Mouse (Mus musculus): ENCODE measurements around the gene Mroh3. TPM values are rescaled to one million over a fixed set of nuclear protein-coding genes. Genes with fewer than 3 reads are reported as not detected.
A peak's percentile ranks its signal among the peaks of the same experiment; 100 is the strongest.

The Mroh3 gene
- polyA plus RNA-seq, 1 experiment from 2014 or later: not detected

DNA sequence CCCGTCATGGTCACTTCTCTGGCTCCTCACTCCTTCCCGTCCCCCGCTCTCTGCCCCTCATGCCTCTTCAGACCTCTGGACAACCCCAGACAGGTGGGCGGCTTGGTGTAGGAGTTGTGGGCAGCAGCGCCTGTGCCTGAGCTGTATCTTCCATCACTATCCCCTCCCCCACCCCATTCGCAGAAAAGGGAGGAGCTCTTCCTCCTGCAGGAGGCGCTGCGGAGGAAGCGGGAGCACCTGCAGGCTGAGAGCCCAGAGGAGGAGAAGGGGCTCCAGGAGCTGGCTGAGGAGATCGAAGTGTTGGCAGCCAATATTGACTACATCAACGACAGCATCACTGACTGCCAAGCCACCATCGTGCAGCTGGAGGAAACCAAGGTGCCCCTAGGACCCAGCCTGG is 52.8 kb downstream of the Mroh3 start:
- DNase-seq (ENCODE audit: low spot score) (no peak), ATAC-seq (ENCODE audit: insufficient read depth, low FRiP score, low TSS enrichment) (no peak)
- no peaks in the 10 kb centered on the region for H3K27me3 ChIP-seq (ENCODE audit: control insufficient read depth, insufficient read depth, low read length)
- H3K4me3 ChIP-seq (ENCODE audit: low read depth, low read length): no peak overlapping the region
- H3K36me3 ChIP-seq (ENCODE audit: control insufficient read depth, insufficient read depth, low read length): peaks cover 14% of the 10 kb centered on the region
- H3K4me2 ChIP-seq (ENCODE audit: low read depth): no peak overlapping the region
- H3K4me1 ChIP-seq (ENCODE audit: control insufficient read depth, insufficient read depth, low read length): no peaks in the 10 kb centered on the region
- 48% methylated on average over 12 of the region's 12 CpGs for WGBS
- H3K9ac ChIP-seq (ENCODE audit: low read length): no peak overlapping the region
- H3K9me3 ChIP-seq (ENCODE audit: control insufficient read depth, low read length): no peaks in the 10 kb centered on the region
- no peak overlapping the region for H3K27ac ChIP-seq (ENCODE audit: low read depth, low read length)

DNA sequence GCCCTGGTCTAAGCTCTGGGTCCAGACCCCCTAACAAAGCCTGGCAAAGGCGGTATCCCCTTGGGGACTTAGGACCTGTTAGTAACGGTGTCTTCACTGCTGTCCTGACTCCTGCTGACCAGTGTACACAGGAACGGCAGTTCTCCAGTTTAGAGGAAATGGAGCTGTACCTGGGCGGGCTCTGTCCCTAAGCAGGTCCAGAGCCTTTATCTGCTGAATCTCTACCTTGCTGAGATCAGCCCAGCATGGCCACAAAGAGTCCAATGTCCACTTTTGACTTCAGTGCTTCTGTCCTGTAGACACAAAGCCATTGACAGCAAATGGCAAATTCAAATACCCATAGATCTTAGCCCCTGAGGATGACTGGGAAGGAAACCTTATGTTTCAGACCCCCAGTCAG is 55.7 kb downstream of the Mroh3 start:
- DNase-seq (ENCODE audit: low spot score): no peak
- Histone ChIP-seq H3K4me2 (ENCODE audit: low read depth) (no peak overlapping the region), H3K36me3 (ENCODE audit: control insufficient read depth, insufficient read depth, low read length) (peaks cover 19% of the 10 kb centered on the region), H3K9me3 (ENCODE audit: control insufficient read depth, low read length) (no peaks in the 10 kb centered on the region), H3K4me1 (ENCODE audit: control insufficient read depth, insufficient read depth, low read length) (no peaks in the 10 kb centered on the region), H3K4me3 (ENCODE audit: low read depth, low read length) (no peak overlapping the region), H3K9ac (ENCODE audit: low read length) (no peak overlapping the region), H3K27me3 (ENCODE audit: control insufficient read depth, insufficient read depth, low read length) (no peaks in the 10 kb centered on the region), H3K27ac (ENCODE audit: low read depth, low read length) (no peak overlapping the region)
- WGBS: 90% methylated on average over 4 of the region's 4 CpGs
- no peak for ATAC-seq (ENCODE audit: insufficient read depth, low FRiP score, low TSS enrichment)

DNA sequence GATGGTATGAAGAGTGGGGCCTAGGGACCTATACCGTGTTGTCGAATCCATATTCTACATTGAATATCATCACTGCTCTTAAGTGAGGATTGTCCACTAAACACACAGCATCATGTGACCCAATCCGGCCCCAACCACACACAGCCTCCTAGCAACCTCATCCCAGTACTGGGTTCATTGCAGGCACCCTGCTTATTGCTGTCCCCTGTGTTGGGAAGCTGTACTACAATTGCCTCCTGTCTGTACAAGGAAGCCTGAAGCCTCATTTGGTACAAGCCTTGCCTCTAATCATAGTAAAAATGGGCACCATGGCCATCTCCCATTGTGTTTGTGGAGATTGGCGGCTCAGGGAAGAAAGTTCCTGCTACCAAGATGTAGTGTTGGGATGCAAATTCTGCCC is 56.3 kb downstream of the Mroh3 start:
- no peak for DNase-seq (ENCODE audit: low spot score)
- H3K36me3 ChIP-seq (ENCODE audit: control insufficient read depth, insufficient read depth, low read length): peaks cover 19% of the 10 kb centered on the region
- H3K9ac ChIP-seq (ENCODE audit: low read length): no peak overlapping the region
- H3K27ac ChIP-seq (ENCODE audit: low read depth, low read length): no peak overlapping the region
- no peak for ATAC-seq (ENCODE audit: insufficient read depth, low FRiP score, low TSS enrichment)
- H3K4me2 ChIP-seq (ENCODE audit: low read depth): no peak overlapping the region
- 91% methylated on average over 4 of the region's 4 CpGs for WGBS
- no peaks in the 10 kb centered on the region for H3K4me1 ChIP-seq (ENCODE audit: control insufficient read depth, insufficient read depth, low read length)
- no peaks in the 10 kb centered on the region for H3K9me3 ChIP-seq (ENCODE audit: control insufficient read depth, low read length)
- no peaks in the 10 kb centered on the region for H3K27me3 ChIP-seq (ENCODE audit: control insufficient read depth, insufficient read depth, low read length)
- H3K4me3 ChIP-seq (ENCODE audit: low read depth, low read length): no peak overlapping the region

DNA sequence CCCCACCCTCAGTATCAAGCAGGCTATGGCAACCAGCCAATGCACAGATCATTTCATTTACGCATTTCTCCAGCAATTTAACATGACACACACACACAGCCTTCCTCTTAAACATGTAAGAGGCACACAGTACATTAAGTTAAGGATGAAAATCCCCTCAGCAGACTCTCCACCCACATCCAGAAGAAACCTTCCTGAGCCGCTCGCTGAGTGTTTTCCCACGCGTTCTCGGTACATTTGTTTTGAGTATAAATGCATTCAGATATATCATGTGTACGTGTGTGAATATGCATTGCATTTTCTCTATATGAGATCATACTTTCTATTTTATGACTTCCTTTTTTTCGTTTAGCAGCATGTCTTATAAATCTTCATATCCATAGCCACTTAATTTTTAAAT is 61.3 kb downstream of the Mroh3 start:
- DNase-seq (ENCODE audit: low spot score) (no peak), ATAC-seq (ENCODE audit: insufficient read depth, low FRiP score, low TSS enrichment) (no peak)
- Histone ChIP-seq H3K27me3 (ENCODE audit: control insufficient read depth, insufficient read depth, low read length) (no peaks in the 10 kb centered on the region), H3K36me3 (ENCODE audit: control insufficient read depth, insufficient read depth, low read length) (peaks cover 19% of the 10 kb centered on the region), H3K9me3 (ENCODE audit: control insufficient read depth, low read length) (no peaks in the 10 kb centered on the region), H3K9ac (ENCODE audit: low read length) (no peak overlapping the region), H3K4me2 (ENCODE audit: low read depth) (no peak overlapping the region), H3K4me3 (ENCODE audit: low read depth, low read length) (no peak overlapping the region), H3K4me1 (ENCODE audit: control insufficient read depth, insufficient read depth, low read length) (no peaks in the 10 kb centered on the region), H3K27ac (ENCODE audit: low read depth, low read length) (no peak overlapping the region)
- 92% methylated on average over 8 of the region's 8 CpGs for WGBS

DNA sequence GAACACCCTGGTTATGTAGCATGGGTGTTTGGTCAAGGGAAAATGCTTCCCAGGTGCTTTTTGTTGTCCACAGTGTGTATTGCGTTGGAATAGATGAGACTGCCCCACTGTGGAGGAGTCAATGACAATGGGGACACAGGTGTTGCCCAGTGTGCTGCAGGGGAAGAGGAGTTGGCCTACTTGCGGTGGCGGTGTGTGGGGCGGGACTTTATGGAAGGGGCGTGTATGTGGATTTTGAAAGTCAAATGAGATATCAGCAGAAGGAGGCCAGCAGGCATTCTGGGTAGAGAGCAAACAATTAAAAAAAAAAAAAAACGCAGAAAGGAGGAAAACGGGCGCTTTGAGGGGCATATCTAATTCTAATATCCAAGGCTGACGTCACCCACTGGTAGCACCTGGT is 62.9 kb downstream of the Mroh3 start:
- Histone ChIP-seq H3K27me3 (ENCODE audit: control insufficient read depth, insufficient read depth, low read length) (no peaks in the 10 kb centered on the region), H3K36me3 (ENCODE audit: control insufficient read depth, insufficient read depth, low read length) (peaks cover 19% of the 10 kb centered on the region), H3K9ac (ENCODE audit: low read length) (no peak overlapping the region), H3K4me1 (ENCODE audit: control insufficient read depth, insufficient read depth, low read length) (peaks cover 2% of the 10 kb centered on the region; the same call in 1 of the 2 replicates), H3K4me2 (ENCODE audit: low read depth) (no peak overlapping the region), H3K9me3 (ENCODE audit: control insufficient read depth, low read length) (no peaks in the 10 kb centered on the region), H3K27ac (ENCODE audit: low read depth, low read length) (no peak overlapping the region), H3K4me3 (ENCODE audit: low read depth, low read length) (no peak overlapping the region)
- ATAC-seq (ENCODE audit: insufficient read depth, low FRiP score, low TSS enrichment): no peak
- WGBS: 88% methylated on average over 9 of the region's 9 CpGs
- DNase-seq (ENCODE audit: low spot score): no peak

DNA sequence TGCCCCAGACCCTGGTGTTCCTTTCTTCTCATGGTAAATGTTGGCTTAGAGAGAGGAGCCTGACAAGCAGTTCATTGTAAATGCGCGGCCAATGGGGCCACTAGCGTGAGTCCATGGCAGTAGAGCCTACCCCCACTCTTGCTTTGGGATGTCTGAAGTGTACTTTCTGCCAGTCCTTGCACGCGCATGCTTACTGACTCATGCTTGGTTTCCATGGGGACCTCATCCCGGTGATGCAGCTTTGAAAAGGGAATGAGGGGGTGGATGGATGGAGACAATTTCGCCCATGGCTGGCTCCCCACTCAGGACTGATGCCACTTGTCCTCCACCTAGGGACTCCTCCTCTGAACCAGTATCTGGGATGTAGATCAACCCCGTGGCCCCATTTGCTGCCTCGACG is 69.1 kb downstream of the Mroh3 start:
- 66% methylated on average over 10 of the region's 10 CpGs for WGBS
- peaks cover 45% of the 10 kb centered on the region for H3K4me1 ChIP-seq (ENCODE audit: control insufficient read depth, insufficient read depth, low read length)
- no peak overlapping the region for H3K4me3 ChIP-seq (ENCODE audit: low read depth, low read length)

DNA sequence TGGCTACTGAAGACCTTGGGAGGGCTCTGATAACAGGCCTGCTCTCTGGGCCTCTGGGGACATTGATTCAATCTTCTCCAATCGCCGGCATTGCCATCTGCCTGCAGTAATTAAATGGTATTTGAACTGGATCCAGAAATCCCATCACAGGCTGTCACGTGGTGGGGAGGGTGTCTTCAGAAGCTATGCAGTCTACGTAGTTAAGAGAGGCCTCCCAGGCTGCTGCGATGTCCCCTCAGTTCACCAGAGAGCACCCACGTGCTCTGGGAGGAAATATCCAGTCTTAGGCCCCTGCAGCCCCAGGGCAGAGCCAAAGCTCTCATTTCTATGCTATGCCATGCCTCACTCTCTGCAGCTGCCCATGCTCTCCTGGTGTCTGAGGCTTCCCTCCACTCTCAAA is 70.3 kb downstream of the Mroh3 start:
- 53% methylated on average over 6 of the region's 6 CpGs for WGBS
- DNase-seq (ENCODE audit: low spot score) (no peak), ATAC-seq (ENCODE audit: insufficient read depth, low FRiP score, low TSS enrichment) (no peak)
- Histone ChIP-seq H3K4me2 (ENCODE audit: low read depth) (no peak overlapping the region), H3K27ac (ENCODE audit: low read depth, low read length) (0 out of 2 replicates have a peak overlapping the region, but pooled peaks have one; percentile 27), H3K4me3 (ENCODE audit: low read depth, low read length) (no peak overlapping the region), H3K4me1 (ENCODE audit: control insufficient read depth, insufficient read depth, low read length) (peaks cover 55% of the 10 kb centered on the region), H3K9me3 (ENCODE audit: control insufficient read depth, low read length) (no peaks in the 10 kb centered on the region), H3K36me3 (ENCODE audit: control insufficient read depth, insufficient read depth, low read length) (no peaks in the 10 kb centered on the region), H3K27me3 (ENCODE audit: control insufficient read depth, insufficient read depth, low read length) (no peaks in the 10 kb centered on the region), H3K9ac (ENCODE audit: low read length) (no peak overlapping the region)

More for the DNA sequence above, 69.1 kb downstream of the Mroh3 start:
- peaks cover 5% of the 10 kb centered on the region for H3K36me3 ChIP-seq (ENCODE audit: control insufficient read depth, insufficient read depth, low read length)
- no peaks in the 10 kb centered on the region for H3K27me3 ChIP-seq (ENCODE audit: control insufficient read depth, insufficient read depth, low read length)
- H3K27ac ChIP-seq (ENCODE audit: low read depth, low read length): no peak overlapping the region
- no peaks in the 10 kb centered on the region for H3K9me3 ChIP-seq (ENCODE audit: control insufficient read depth, low read length)
- DNase-seq (ENCODE audit: low spot score): no peak
- no peak overlapping the region for H3K4me2 ChIP-seq (ENCODE audit: low read depth)
- no peak overlapping the region for H3K9ac ChIP-seq (ENCODE audit: low read length)
- ATAC-seq (ENCODE audit: insufficient read depth, low FRiP score, low TSS enrichment): 0 out of 2 replicates have a peak, but pooled peaks have one; percentile 11

DNA sequence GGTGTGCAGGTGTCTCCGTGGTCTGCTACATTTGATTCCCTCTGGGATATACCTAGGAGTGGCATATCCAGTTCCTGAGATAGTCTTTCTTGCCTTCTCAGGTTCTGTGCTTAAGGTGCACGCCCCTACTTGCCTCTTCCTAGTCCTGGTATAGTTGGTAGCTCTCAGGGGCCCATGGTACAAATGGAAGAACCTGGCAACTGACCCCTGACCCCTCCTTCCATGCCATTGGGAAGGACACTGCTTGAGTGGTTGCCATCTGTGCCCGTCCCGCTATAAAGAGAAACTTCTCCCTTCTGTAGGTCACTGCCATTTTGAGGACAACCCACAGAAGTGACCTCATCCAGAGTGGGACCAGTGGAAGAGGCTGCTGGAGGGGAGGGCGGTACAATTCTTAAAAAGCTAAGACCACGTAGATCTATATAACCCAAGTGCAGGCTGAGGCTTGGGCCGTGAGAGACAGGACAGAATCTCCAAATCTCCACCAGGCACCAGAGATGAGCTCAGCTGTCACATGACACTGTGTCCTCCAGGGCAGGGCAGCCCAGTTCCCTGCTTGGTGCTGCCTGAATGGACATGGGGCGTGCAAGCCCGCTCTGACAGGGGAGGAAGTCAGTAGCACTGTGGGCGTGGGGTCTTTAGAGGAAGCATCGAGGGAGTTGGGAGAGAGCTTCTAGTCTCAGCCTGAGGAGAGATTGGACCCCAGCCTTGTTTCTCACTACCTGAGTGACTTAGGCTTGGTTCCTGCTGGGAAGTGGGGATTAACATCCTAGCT is 71.3 kb downstream of the Mroh3 start:
- WGBS: 87% methylated on average over 11 of the region's 11 CpGs
- H3K27ac ChIP-seq (ENCODE audit: low read depth, low read length): 0 out of 2 replicates have a peak overlapping the region, but pooled peaks have one; percentile 4

More for the DNA sequence above, 71.3 kb downstream of the Mroh3 start:
- Histone ChIP-seq H3K4me1 (ENCODE audit: control insufficient read depth, insufficient read depth, low read length) (peaks cover 65% of the 10 kb centered on the region), H3K4me2 (ENCODE audit: low read depth) (no peak overlapping the region), H3K4me3 (ENCODE audit: low read depth, low read length) (no peak overlapping the region), H3K27me3 (ENCODE audit: control insufficient read depth, insufficient read depth, low read length) (no peaks in the 10 kb centered on the region), H3K9ac (ENCODE audit: low read length) (no peak overlapping the region), H3K36me3 (ENCODE audit: control insufficient read depth, insufficient read depth, low read length) (no peaks in the 10 kb centered on the region), H3K9me3 (ENCODE audit: control insufficient read depth, low read length) (no peaks in the 10 kb centered on the region)
- no peak for ATAC-seq (ENCODE audit: insufficient read depth, low FRiP score, low TSS enrichment)
- DNase-seq (ENCODE audit: low spot score): no peak

Measured in neural tube, embryonic 11.5 days (tissue).